11 mouse cellular contexts compared by ENCODE assay signal in genomic region chr12:76818120-76818519, GRCm38 (mm10). TPM values are rescaled to one million over a fixed set of nuclear protein-coding genes. Genes with fewer than 3 reads are reported as not detected.
DNase-seq lines count a peak whose midpoint lies in the region; ATAC-seq and TF ChIP-seq lines count a peak whose summit lies in the region.
"Had no signal": no experiment of that assay in that cellular context is flagged by ENCODE, and none has a peak within 500 bp of the region (broad histone marks: within the 10 kb centered on the region; RNA-seq: fewer than 3 reads in every experiment).

No protein-coding gene starts in this region.

- TF ChIP-seq CTCF in layer of hippocampus, adult 2 months (conservative IDR thresholded peaks at IDR 0.05): no peak
- TF ChIP-seq CTCF in liver, postnatal 0 days (IDR thresholded peaks at IDR 0.05; ENCODE audit: low read depth): no peak

- no peaks in the 10 kb centered on the region for H3K9me3 ChIP-seq in embryonic facial prominence, embryonic 13.5 days
- no peaks in the 10 kb centered on the region for H3K9me3 ChIP-seq in liver, postnatal 0 days (ENCODE audit: low read length)
- H3K9me3 ChIP-seq: liver, embryonic 12.5 days had no signal

- DNase-seq in layer of hippocampus, adult 2 months (ENCODE audit: low spot score in 2 of 2): no peak
- no peak for DNase-seq in layer of hippocampus, adult 9-11 months
- DNase-seq in kidney, postnatal 10 days: peak; percentile 62
- peak; percentile 81 for DNase-seq in lung, postnatal 36 days
- no peak for DNase-seq in layer of hippocampus, postnatal 14 days (ENCODE audit: low spot score in 2 of 2)
- no peak for DNase-seq in testis, postnatal 14 days (ENCODE audit: low spot score)
- no peak for DNase-seq in liver, postnatal 0 days
- DNase-seq: adrenal gland, postnatal 14 days; heart, postnatal 36 days had no signal

- 0 out of 2 replicates have a peak overlapping the region, but pooled peaks have one; percentile 14 for H3K4me2 ChIP-seq in embryonic facial prominence, embryonic 13.5 days
- H3K4me2 ChIP-seq in liver, postnatal 0 days (ENCODE audit: low read depth, low read length): no peak overlapping the region
- H3K4me2 ChIP-seq: liver, embryonic 12.5 days had no signal

- no peak overlapping the region for H3K4me3 ChIP-seq in layer of hippocampus, adult 2 months
- H3K4me3 ChIP-seq in embryonic facial prominence, embryonic 13.5 days: no peak overlapping the region
- no peak overlapping the region for H3K4me3 ChIP-seq in liver, postnatal 0 days (ENCODE audit: low read depth, low read length)
- H3K4me3 ChIP-seq: liver, embryonic 12.5 days had no signal

- H3K9ac ChIP-seq in embryonic facial prominence, embryonic 13.5 days: no peak overlapping the region
- H3K9ac ChIP-seq in liver, postnatal 0 days (replicated peaks): no peak overlapping the region
- H3K9ac ChIP-seq: liver, embryonic 12.5 days had no signal

- peaks cover 53% of the 10 kb centered on the region for H3K4me1 ChIP-seq in embryonic facial prominence, embryonic 13.5 days
- peaks cover 5% of the 10 kb centered on the region for H3K4me1 ChIP-seq in liver, postnatal 0 days (ENCODE audit: insufficient read depth)

- peak; percentile 62 for ATAC-seq in embryonic facial prominence, embryonic 13.5 days (ENCODE audit: insufficient number of reproducible peaks, insufficient read depth, low FRiP score, low TSS enrichment, low read depth)
- ATAC-seq in liver, postnatal 0 days: no peak
- ATAC-seq: liver, embryonic 12.5 days had no signal

- WGBS in embryonic facial prominence, embryonic 13.5 days: 31% methylated on average over 4 of the region's 4 CpGs
- WGBS in liver, postnatal 0 days (ENCODE audit: insufficient replicate concordance): 68% methylated on average over 4 of the region's 4 CpGs

- peak overlapping the region; percentile 50 for H3K27ac ChIP-seq in layer of hippocampus, adult 2 months
- H3K27ac ChIP-seq in embryonic facial prominence, embryonic 13.5 days: peak overlapping the region; percentile 80
- no peak overlapping the region for H3K27ac ChIP-seq in liver, postnatal 0 days (ENCODE audit: low read depth)
- H3K27ac ChIP-seq: liver, embryonic 12.5 days had no signal

- no peak for TF ChIP-seq EP300 in liver, postnatal 0 days (IDR thresholded peaks at IDR 0.05; ENCODE audit: low read depth)

- H3K36me3 ChIP-seq in embryonic facial prominence, embryonic 13.5 days: no peaks in the 10 kb centered on the region
- H3K36me3 ChIP-seq in liver, postnatal 0 days (replicated peaks; ENCODE audit: insufficient read depth, low read length): no peaks in the 10 kb centered on the region
- H3K36me3 ChIP-seq: liver, embryonic 12.5 days had no signal

- peaks cover 17% of the 10 kb centered on the region for H3K27me3 ChIP-seq in embryonic facial prominence, embryonic 13.5 days
- peaks cover 31% of the 10 kb centered on the region for H3K27me3 ChIP-seq in liver, postnatal 0 days (ENCODE audit: insufficient read depth, low read length)

RNA-seq across cellular contexts. Expression of gene Rab15, which starts 4.6 kb away (rescaled TPM):
- 100 to 1,000 TPM; 189 to 195 TPM for total RNA-seq in layer of hippocampus, adult 2 months (2021)
- polyA plus RNA-seq in embryonic facial prominence, embryonic 13.5 days (2015; fragmentation: Nextera tagmentation; extraction: Ambion mirVana): 27.1 and 32.2 TPM in 2 replicates
- total RNA-seq in layer of hippocampus, postnatal 14 days (2021): 100 to 1,000 TPM; 172 to 176 TPM
- 0.08 and 0.19 TPM in 2 replicates for polyA plus RNA-seq in liver, postnatal 0 days (2015; fragmentation: Nextera tagmentation; extraction: Ambion mirVana)

RNA-seq across cellular contexts. Expression of gene Gpx2, which starts 22.8 kb away (rescaled TPM):
- under 1 TPM in 1 of 2 experiments, not detected in 1; 0.88 TPM for total RNA-seq in layer of hippocampus, adult 2 months (2021)
- polyA plus RNA-seq in embryonic facial prominence, embryonic 13.5 days (2015; fragmentation: Nextera tagmentation; extraction: Ambion mirVana): 0.97 and 2.5 TPM in 2 replicates
- total RNA-seq in layer of hippocampus, postnatal 14 days (2021): under 1 TPM; 0.39 to 0.45 TPM
- polyA plus RNA-seq in liver, postnatal 0 days (2015; fragmentation: Nextera tagmentation; extraction: Ambion mirVana): 0.16 and 0.21 TPM in 2 replicates
- total RNA-seq: adrenal gland, postnatal 14 days; heart, postnatal 36 days had no signal
- polyA plus RNA-seq: liver, embryonic 12.5 days had no signal

RNA-seq across cellular contexts. Expression of gene Fntb, which starts 52.7 kb away (rescaled TPM):
- 10 to 100 TPM; 24.8 to 26.2 TPM for total RNA-seq in layer of hippocampus, adult 2 months (2021)
- 41.5 and 41.8 TPM in 2 replicates for polyA plus RNA-seq in embryonic facial prominence, embryonic 13.5 days (2015; fragmentation: Nextera tagmentation; extraction: Ambion mirVana)
- 10 to 100 TPM; 23.9 to 26.8 TPM for total RNA-seq in layer of hippocampus, postnatal 14 days (2021)
- polyA plus RNA-seq in liver, postnatal 0 days (2015; fragmentation: Nextera tagmentation; extraction: Ambion mirVana): 14.9 and 16.2 TPM in 2 replicates

RNA-seq across cellular contexts. Expression of gene Churc1, which starts 52.8 kb away (rescaled TPM):
- 10 to 100 TPM; 36.5 to 37.3 TPM for total RNA-seq in layer of hippocampus, adult 2 months (2021)
- polyA plus RNA-seq in embryonic facial prominence, embryonic 13.5 days (2015; fragmentation: Nextera tagmentation; extraction: Ambion mirVana): 90.1 and 96.4 TPM in 2 replicates
- 10 to 100 TPM; 40.5 to 41.4 TPM for total RNA-seq in layer of hippocampus, postnatal 14 days (2021)
- polyA plus RNA-seq in liver, postnatal 0 days (2015; fragmentation: Nextera tagmentation; extraction: Ambion mirVana): 92.5 and 92.7 TPM in 2 replicates

Comparison
In these comparisons a context has a peak if more than half of its experiments do, and no peak if none do; other contexts are left out.
1. DNase-seq: peak in kidney, postnatal 10 days (single experiment) and lung, postnatal 36 days (single experiment); none in layer of hippocampus, adult 2 months (0 of 2), layer of hippocampus, adult 9-11 months (single experiment), layer of hippocampus, postnatal 14 days (0 of 2), testis, postnatal 14 days (single experiment) and liver, postnatal 0 days (single experiment).